Mouse (Mus musculus) central nervous system, embryonic 11.5 days (tissue): ENCODE data around the gene Rpl6. TPM values are rescaled to one million over a fixed set of nuclear protein-coding genes. Genes with fewer than 3 reads are reported as not detected.

Experiments
- polyA plus RNA-seq: library from polyadenylated mRNA; depleted of rRNA; stranded (reverse); fragments of >200 nt; gene quantifications from 2 replicates; pipeline ENCODE4 v1.2.3, GENCODE M21; 2012; rRNA removed

Gene Rpl6
- polyA plus RNA-seq, result 1,287 and 1,497 TPM in 2 replicates

GRCm38 (mm10) chr5:121204132-121205089, at the start of gene Rpl6:
Gene Rpl6 (plus strand): TSS chr5:121204481.

GRCm38 (mm10) chr5:121190836-121191583, 13.3 kb upstream of the Rpl6 start, which contains the start of gene Ptpn11:
Gene Ptpn11 (minus strand): TSS chr5:121191397.

GRCm38 (mm10) chr5:121219980-121220731, 15.9 kb downstream of the Rpl6 start, which contains the start of gene Hectd4:
Gene Hectd4 (plus strand): TSS chr5:121220219.

Other genes with a start within 250 kb of the Rpl6 start
- 1.4 and 1.8 TPM in 2 replicates for gene Rph3a, start 194.4 kb upstream of the Rpl6 start, polyA plus RNA-seq
- 54.7 and 57.6 TPM in 2 replicates for gene Ptpn11, start 13.1 kb upstream of the Rpl6 start, polyA plus RNA-seq
- 18.1 and 20.6 TPM in 2 replicates for gene Hectd4, start 15.7 kb downstream of the Rpl6 start, polyA plus RNA-seq
- gene Trafd1, start 181.2 kb downstream of the Rpl6 start, polyA plus RNA-seq, result 111 and 159 TPM in 2 replicates
- 23.1 and 26.8 TPM in 2 replicates for gene Naa25, start 193.5 kb downstream of the Rpl6 start, polyA plus RNA-seq
- gene Tmem116, start 247.4 kb downstream of the Rpl6 start, polyA plus RNA-seq, result 0.48 and 1.4 TPM in 2 replicates
- gene Erp29, start 248.0 kb downstream of the Rpl6 start, polyA plus RNA-seq, result 121 and 200 TPM in 2 replicates